9 mouse cellular contexts compared by ENCODE assay signal in genomic region chr4:95054336-95054735, GRCm38 (mm10). TPM values are rescaled to one million over a fixed set of nuclear protein-coding genes. Genes with fewer than 3 reads are reported as not detected.
A peak's percentile ranks its signal among the peaks of the same experiment; 100 is the strongest.
DNase-seq lines count a peak whose midpoint lies in the region; ATAC-seq lines count a peak whose summit lies in the region.
"Had no signal": no experiment of that assay in that cellular context is flagged by ENCODE, and none has a peak within 500 bp of the region (broad histone marks: within the 10 kb centered on the region; RNA-seq: fewer than 3 reads in every experiment).

No protein-coding gene starts in this region.

- H3K4me1 ChIP-seq in hindbrain, embryonic 10.5 days (replicated peaks), result peaks cover 30% of the 10 kb centered on the region
- no peaks in the 10 kb centered on the region for H3K4me1 ChIP-seq in hindbrain, embryonic 11.5 days (replicated peaks; ENCODE audit: control insufficient read depth, insufficient read depth, low read length)
- peaks cover 13% of the 10 kb centered on the region; the same call in 1 of the 2 replicates for H3K4me1 ChIP-seq in embryonic facial prominence, embryonic 12.5 days
- peaks cover 28% of the 10 kb centered on the region for H3K4me1 ChIP-seq in hindbrain, embryonic 15.5 days (replicated peaks)
- peaks cover 12% of the 10 kb centered on the region for H3K4me1 ChIP-seq in midbrain, embryonic 14.5 days (ENCODE audit: control insufficient read depth, insufficient read depth, low read length)

- no peak overlapping the region for H3K9ac ChIP-seq in hindbrain, embryonic 11.5 days (ENCODE audit: low read depth, low read length)
- H3K9ac ChIP-seq in embryonic facial prominence, embryonic 12.5 days, result no peak overlapping the region
- H3K9ac ChIP-seq in hindbrain, embryonic 15.5 days, result no peak overlapping the region
- no peak overlapping the region for H3K9ac ChIP-seq in midbrain, embryonic 14.5 days (replicated peaks; ENCODE audit: low read length)

- H3K9me3 ChIP-seq in hindbrain, embryonic 10.5 days, result no peaks in the 10 kb centered on the region
- H3K9me3 ChIP-seq in hindbrain, embryonic 11.5 days (ENCODE audit: control insufficient read depth, low read length), result no peaks in the 10 kb centered on the region
- H3K9me3 ChIP-seq in embryonic facial prominence, embryonic 12.5 days, result no peaks in the 10 kb centered on the region
- no peaks in the 10 kb centered on the region for H3K9me3 ChIP-seq in hindbrain, embryonic 15.5 days
- H3K9me3 ChIP-seq in midbrain, embryonic 14.5 days (ENCODE audit: control insufficient read depth, low read length), result no peaks in the 10 kb centered on the region
- H3K9me3 ChIP-seq: megakaryocyte, embryonic 14.5 days had no signal

- peak overlapping the region; percentile 4; the same call in 1 of the 2 replicates for H3K4me3 ChIP-seq in hindbrain, embryonic 10.5 days
- no peak overlapping the region for H3K4me3 ChIP-seq in hindbrain, embryonic 11.5 days (ENCODE audit: low read depth, low read length)
- H3K4me3 ChIP-seq in embryonic facial prominence, embryonic 12.5 days, result no peak overlapping the region
- H3K4me3 ChIP-seq in hindbrain, embryonic 15.5 days, result no peak overlapping the region; the same call in 1 of the 2 replicates
- H3K4me3 ChIP-seq in midbrain, embryonic 14.5 days (replicated peaks; ENCODE audit: low read depth, low read length), result no peak overlapping the region

- no peak for ATAC-seq in hindbrain, embryonic 11.5 days (ENCODE audit: low FRiP score)
- ATAC-seq in embryonic facial prominence, embryonic 12.5 days (ENCODE audit: insufficient number of reproducible peaks, insufficient read depth, low FRiP score, low TSS enrichment), result no peak
- no peak for ATAC-seq in hindbrain, embryonic 15.5 days (ENCODE audit: low FRiP score, low read depth)
- no peak for ATAC-seq in midbrain, embryonic 14.5 days (ENCODE audit: low FRiP score, low TSS enrichment)

- H3K27me3 ChIP-seq in hindbrain, embryonic 10.5 days (ENCODE audit: insufficient read depth, poor library complexity, severe bottlenecking), result no peaks in the 10 kb centered on the region
- H3K27me3 ChIP-seq in hindbrain, embryonic 11.5 days (ENCODE audit: control insufficient read depth, insufficient read depth, low read length), result no peaks in the 10 kb centered on the region
- no peaks in the 10 kb centered on the region for H3K27me3 ChIP-seq in embryonic facial prominence, embryonic 12.5 days
- no peaks in the 10 kb centered on the region for H3K27me3 ChIP-seq in hindbrain, embryonic 15.5 days
- no peaks in the 10 kb centered on the region for H3K27me3 ChIP-seq in midbrain, embryonic 14.5 days (ENCODE audit: control insufficient read depth, insufficient read depth, low read length)

- H3K4me2 ChIP-seq in hindbrain, embryonic 11.5 days (replicated peaks; ENCODE audit: low read depth, low read length), result no peak overlapping the region
- H3K4me2 ChIP-seq in embryonic facial prominence, embryonic 12.5 days (replicated peaks), result 0 out of 2 replicates have a peak overlapping the region, but pooled peaks have one; percentile 5
- H3K4me2 ChIP-seq in hindbrain, embryonic 15.5 days, result peak overlapping the region; percentile 72
- peak overlapping the region; percentile 97; the same call in 1 of the 2 replicates for H3K4me2 ChIP-seq in midbrain, embryonic 14.5 days (ENCODE audit: low read length)

- 49% methylated on average over 4 of the region's 4 CpGs for WGBS in hindbrain, embryonic 10.5 days
- 56% methylated on average over 4 of the region's 4 CpGs for WGBS in hindbrain, embryonic 11.5 days
- 34% methylated on average over 4 of the region's 4 CpGs for WGBS in embryonic facial prominence, embryonic 12.5 days
- WGBS in hindbrain, embryonic 15.5 days, result 45% methylated on average over 4 of the region's 4 CpGs
- 60% methylated on average over 4 of the region's 4 CpGs for WGBS in midbrain, embryonic 14.5 days

- H3K27ac ChIP-seq in hindbrain, embryonic 10.5 days, result no peak overlapping the region
- H3K27ac ChIP-seq in hindbrain, embryonic 11.5 days (ENCODE audit: low read depth, low read length), result no peak overlapping the region
- H3K27ac ChIP-seq in embryonic facial prominence, embryonic 12.5 days, result no peak overlapping the region; the same call in 1 of the 2 replicates
- H3K27ac ChIP-seq in hindbrain, embryonic 15.5 days (replicated peaks), result no peak overlapping the region
- H3K27ac ChIP-seq in midbrain, embryonic 14.5 days (replicated peaks; ENCODE audit: low read depth, low read length), result no peak overlapping the region

- no peaks in the 10 kb centered on the region for H3K36me3 ChIP-seq in hindbrain, embryonic 10.5 days
- H3K36me3 ChIP-seq in hindbrain, embryonic 11.5 days (ENCODE audit: control insufficient read depth, insufficient read depth, low read length), result no peaks in the 10 kb centered on the region
- H3K36me3 ChIP-seq in embryonic facial prominence, embryonic 12.5 days, result no peaks in the 10 kb centered on the region
- H3K36me3 ChIP-seq in hindbrain, embryonic 15.5 days, result no peaks in the 10 kb centered on the region
- no peaks in the 10 kb centered on the region for H3K36me3 ChIP-seq in midbrain, embryonic 14.5 days (ENCODE audit: control insufficient read depth, insufficient read depth, low read length)

- no peak for DNase-seq in hindbrain, embryonic 10.5 days (ENCODE audit: low spot score)
- DNase-seq in hindbrain, embryonic 11.5 days (ENCODE audit: low spot score), result no peak
- no peak for DNase-seq in midbrain, embryonic 14.5 days
- DNase-seq in right cerebral cortex, adult 2 months (ENCODE audit: low spot score in 2 of 2), result no peak
- no peak for DNase-seq in ovary, postnatal 14 days (ENCODE audit: low spot score)
- no peak for DNase-seq in gastrocnemius, postnatal 25 days

RNA-seq across cellular contexts. Expression of gene Jun, which starts 2.3 kb away (rescaled TPM):
- 63.7 and 64.6 TPM in 2 replicates for polyA plus RNA-seq in hindbrain, embryonic 10.5 days (2016; fragmentation: Nextera tagmentation; extraction: Ambion mirVana)
- 25.6 and 25.7 TPM in 2 replicates for polyA plus RNA-seq in hindbrain, embryonic 11.5 days (2014; fragmentation: Nextera tagmentation; extraction: Ambion mirVana)
- polyA plus RNA-seq in embryonic facial prominence, embryonic 12.5 days (2016; fragmentation: Nextera tagmentation; extraction: Ambion mirVana), result 112 and 118 TPM in 2 replicates
- polyA plus RNA-seq in hindbrain, embryonic 15.5 days (2015; fragmentation: Nextera tagmentation; extraction: Ambion mirVana), result 60.7 and 62.3 TPM in 2 replicates
- 23.5 and 29.8 TPM in 2 replicates for polyA plus RNA-seq in midbrain, embryonic 14.5 days (2014; fragmentation: Nextera tagmentation; extraction: Ambion mirVana)
- 10 to 100 TPM; 54.4 to 54.5 TPM for total RNA-seq in gastrocnemius, postnatal 25 days (2021)
